Mouse (Mus musculus): Measurements from ENCODE around the gene Tbx19.

DNA sequence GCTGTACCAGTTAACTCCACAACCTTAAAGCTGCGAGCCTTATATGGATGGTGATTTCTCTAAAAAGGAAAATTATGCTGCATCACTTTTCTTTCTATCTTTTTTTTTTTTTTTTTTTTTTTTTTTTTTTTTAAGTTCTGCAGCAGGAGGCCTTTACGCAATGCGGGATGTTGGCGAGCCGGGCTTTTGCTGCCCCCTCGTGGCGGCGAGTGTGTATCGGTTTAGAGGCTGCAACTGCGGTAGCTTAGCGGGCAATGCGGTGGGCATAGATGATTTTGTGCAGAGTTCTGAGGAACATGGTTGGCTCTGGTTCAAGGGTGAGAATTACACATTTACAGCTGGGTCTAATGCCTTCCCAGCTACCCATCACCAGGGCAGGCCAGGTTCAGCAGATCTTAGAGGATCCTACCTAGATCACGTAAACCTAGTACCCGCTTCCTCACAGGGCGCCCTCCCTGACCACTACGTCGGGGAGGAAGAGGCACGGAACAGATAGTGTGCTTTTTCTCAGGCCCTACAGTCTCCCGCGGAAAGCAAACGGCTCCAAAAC, 40.1 kb downstream of the Tbx19 start:
- TF ChIP-seq CTCF (IDR thresholded peaks at IDR 0.05; ENCODE audit: low read depth, low read length) (peak; percentile 70), EP300 (IDR thresholded peaks at IDR 0.05; ENCODE audit: insufficient read depth, low read depth, low read length) (no peak), POLR2A (IDR thresholded peaks at IDR 0.05; ENCODE audit: insufficient read depth, low read length) (no peak)
